Mouse (Mus musculus): ENCODE measurements around the gene Ccdc33. TPM values are rescaled to one million over a fixed set of nuclear protein-coding genes. Genes with fewer than 3 reads are reported as not detected.

The Ccdc33 gene
- polyA plus RNA-seq, 1 experiment from 2014 or later, result 0.18 TPM

GRCm38 (mm10) chr9:58018385-58018784 is 100.2 kb downstream of the Ccdc33 start:
- 0 out of 2 replicates have a peak, but pooled peaks cover 2% of the 10 kb centered on the region for H3K27me3 ChIP-seq (replicated peaks)
- no peaks in the 10 kb centered on the region for H3K4me1 ChIP-seq
- no peak for ATAC-seq (ENCODE audit: insufficient read depth, low FRiP score, low read depth)
- no peak overlapping the region for H3K4me3 ChIP-seq (replicated peaks)
- no peak overlapping the region for H3K9ac ChIP-seq
- H3K4me2 ChIP-seq, result no peak overlapping the region
- H3K27ac ChIP-seq, result no peak overlapping the region
- no peaks in the 10 kb centered on the region for H3K9me3 ChIP-seq
- no peaks in the 10 kb centered on the region for H3K36me3 ChIP-seq
- 87% methylated on average over 5 of the region's 5 CpGs for WGBS

- 69% methylated on average over 3 of the region's 3 CpGs for WGBS
- Histone ChIP-seq H3K9me3 (no peaks in the 10 kb centered on the region), H3K4me2 (no peak overlapping the region), H3K4me3 (replicated peaks) (no peak overlapping the region), H3K9ac (no peak overlapping the region), H3K27ac (no peak overlapping the region), H3K27me3 (replicated peaks) (0 out of 2 replicates have a peak, but pooled peaks cover 2% of the 10 kb centered on the region), H3K36me3 (no peaks in the 10 kb centered on the region), H3K4me1 (no peaks in the 10 kb centered on the region)
- ATAC-seq (ENCODE audit: insufficient read depth, low FRiP score, low read depth), result no peak
These were observed 101.7 kb downstream of the Ccdc33 start for GRCm38 (mm10) chr9:58016962-58017361.

GRCm38 (mm10) chr9:58015856-58016255 is 102.8 kb downstream of the Ccdc33 start:
- H3K27ac ChIP-seq, result no peak overlapping the region
- no peaks in the 10 kb centered on the region for H3K9me3 ChIP-seq
- H3K9ac ChIP-seq, result no peak overlapping the region
- WGBS, result 85% methylated on average over 6 of the region's 6 CpGs
- no peak for ATAC-seq (ENCODE audit: insufficient read depth, low FRiP score, low read depth)
- H3K4me3 ChIP-seq (replicated peaks), result no peak overlapping the region
- H3K4me1 ChIP-seq, result 0 out of 2 replicates have a peak, but pooled peaks cover 3% of the 10 kb centered on the region
- H3K27me3 ChIP-seq (replicated peaks), result 0 out of 2 replicates have a peak, but pooled peaks cover 1% of the 10 kb centered on the region
- no peak overlapping the region for H3K4me2 ChIP-seq
- H3K36me3 ChIP-seq, result no peaks in the 10 kb centered on the region

- 45% methylated on average over 8 of the region's 8 CpGs for WGBS
These were observed 104.0 kb downstream of the Ccdc33 start for GRCm38 (mm10) chr9:58014393-58015160.

GRCm38 (mm10) chr9:58012935-58013334 is 105.7 kb downstream of the Ccdc33 start:
- H3K4me1 ChIP-seq, result 0 out of 2 replicates have a peak, but pooled peaks cover 7% of the 10 kb centered on the region
- H3K4me3 ChIP-seq (replicated peaks), result no peak overlapping the region
- WGBS, result 52% methylated on average over 2 of the region's 2 CpGs
- H3K4me2 ChIP-seq, result no peak overlapping the region
- no peaks in the 10 kb centered on the region for H3K27me3 ChIP-seq (replicated peaks)
- no peak overlapping the region for H3K9ac ChIP-seq
- ATAC-seq (ENCODE audit: insufficient read depth, low FRiP score, low read depth), result no peak
- H3K27ac ChIP-seq, result no peak overlapping the region
- no peaks in the 10 kb centered on the region for H3K36me3 ChIP-seq
- H3K9me3 ChIP-seq, result no peaks in the 10 kb centered on the region

More at GRCm38 (mm10) chr9:58014393-58015160, 104.0 kb downstream of the Ccdc33 start:
- H3K4me3 ChIP-seq (replicated peaks), result no peak overlapping the region
- ATAC-seq (ENCODE audit: insufficient read depth, low FRiP score, low read depth), result peak; percentile 27; the same call in 1 of the 2 replicates
- H3K9ac ChIP-seq, result no peak overlapping the region
- no peaks in the 10 kb centered on the region for H3K36me3 ChIP-seq
- H3K9me3 ChIP-seq, result no peaks in the 10 kb centered on the region
- no peaks in the 10 kb centered on the region for H3K27me3 ChIP-seq (replicated peaks)
- 0 out of 2 replicates have a peak, but pooled peaks cover 3% of the 10 kb centered on the region for H3K4me1 ChIP-seq
- no peak overlapping the region for H3K4me2 ChIP-seq
- no peak overlapping the region for H3K27ac ChIP-seq

- H3K9me3 ChIP-seq, result no peaks in the 10 kb centered on the region
- H3K4me1 ChIP-seq, result 0 out of 2 replicates have a peak, but pooled peaks cover 7% of the 10 kb centered on the region
- no peak overlapping the region for H3K4me2 ChIP-seq
- H3K9ac ChIP-seq, result no peak overlapping the region
- H3K27ac ChIP-seq, result no peak overlapping the region
- H3K36me3 ChIP-seq, result no peaks in the 10 kb centered on the region
- H3K4me3 ChIP-seq (replicated peaks), result no peak overlapping the region
- ATAC-seq (ENCODE audit: insufficient read depth, low FRiP score, low read depth), result no peak
- H3K27me3 ChIP-seq (replicated peaks), result no peaks in the 10 kb centered on the region
- 71% methylated on average over 2 of the region's 2 CpGs for WGBS
These were observed 106.1 kb downstream of the Ccdc33 start for GRCm38 (mm10) chr9:58012486-58012885.

- WGBS, result 72% methylated on average over 8 of the region's 8 CpGs
- H3K4me2 ChIP-seq, result no peak overlapping the region
- H3K4me1 ChIP-seq, result 0 out of 2 replicates have a peak, but pooled peaks cover 7% of the 10 kb centered on the region
- no peak overlapping the region for H3K9ac ChIP-seq
- no peak overlapping the region for H3K4me3 ChIP-seq (replicated peaks)
- H3K27me3 ChIP-seq (replicated peaks), result no peaks in the 10 kb centered on the region
- no peak overlapping the region for H3K27ac ChIP-seq
- no peaks in the 10 kb centered on the region for H3K9me3 ChIP-seq
- H3K36me3 ChIP-seq, result no peaks in the 10 kb centered on the region
- no peak for ATAC-seq (ENCODE audit: insufficient read depth, low FRiP score, low read depth)
These were observed 107.1 kb downstream of the Ccdc33 start for GRCm38 (mm10) chr9:58011552-58011951.

DNA sequence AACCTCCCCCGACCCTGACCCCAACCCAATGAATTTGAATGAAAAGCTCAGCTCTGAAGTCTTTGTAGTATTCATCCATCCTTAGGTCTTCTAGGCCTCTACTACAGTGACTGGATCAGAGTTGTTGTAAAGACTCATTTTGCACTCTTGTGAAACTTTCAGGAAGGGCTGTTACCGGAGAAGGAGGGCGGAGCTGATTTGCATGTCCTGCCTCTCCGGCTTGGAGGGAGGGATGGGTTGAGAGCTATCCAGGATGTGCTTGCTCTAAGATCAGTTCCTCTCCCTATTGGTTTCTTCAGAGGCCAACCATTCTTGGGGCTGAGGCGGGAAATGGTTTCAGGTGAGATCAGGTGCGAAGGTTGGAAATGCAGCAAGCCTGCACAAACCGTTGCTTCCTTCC is 107.6 kb downstream of the Ccdc33 start:
- Histone ChIP-seq H3K27ac (no peak overlapping the region), H3K36me3 (no peaks in the 10 kb centered on the region), H3K9ac (no peak overlapping the region), H3K4me3 (replicated peaks) (no peak overlapping the region), H3K27me3 (replicated peaks) (no peaks in the 10 kb centered on the region), H3K4me2 (no peak overlapping the region), H3K4me1 (0 out of 2 replicates have a peak, but pooled peaks cover 7% of the 10 kb centered on the region), H3K9me3 (no peaks in the 10 kb centered on the region)
- WGBS, result 34% methylated on average over 7 of the region's 7 CpGs
- ATAC-seq (ENCODE audit: insufficient read depth, low FRiP score, low read depth), result no peak

- Histone ChIP-seq H3K4me3 (replicated peaks) (no peak overlapping the region), H3K4me1 (0 out of 2 replicates have a peak, but pooled peaks cover 7% of the 10 kb centered on the region), H3K36me3 (no peaks in the 10 kb centered on the region), H3K27me3 (replicated peaks) (no peaks in the 10 kb centered on the region), H3K9me3 (no peaks in the 10 kb centered on the region), H3K9ac (no peak overlapping the region), H3K4me2 (no peak overlapping the region), H3K27ac (no peak overlapping the region)
- no peak for ATAC-seq (ENCODE audit: insufficient read depth, low FRiP score, low read depth)
- WGBS, result 57% methylated on average over 3 of the region's 3 CpGs
These were observed 109.0 kb downstream of the Ccdc33 start for GRCm38 (mm10) chr9:58009588-58009987.

- H3K36me3 ChIP-seq, result no peaks in the 10 kb centered on the region
- H3K9me3 ChIP-seq, result no peaks in the 10 kb centered on the region
- H3K27me3 ChIP-seq (replicated peaks), result no peaks in the 10 kb centered on the region
- H3K4me2 ChIP-seq, result no peak overlapping the region
- no peak overlapping the region for H3K4me3 ChIP-seq (replicated peaks)
- WGBS, result 8% methylated on average over 6 of the region's 6 CpGs
- peak; percentile 58; the same call in 1 of the 2 replicates for ATAC-seq (ENCODE audit: insufficient read depth, low FRiP score, low read depth)
- H3K4me1 ChIP-seq, result 0 out of 2 replicates have a peak, but pooled peaks cover 7% of the 10 kb centered on the region
- no peak overlapping the region for H3K9ac ChIP-seq
- no peak overlapping the region for H3K27ac ChIP-seq
These were observed 109.6 kb downstream of the Ccdc33 start for GRCm38 (mm10) chr9:58009015-58009362.

- no peaks in the 10 kb centered on the region for H3K27me3 ChIP-seq (replicated peaks)
- WGBS, result 72% methylated on average over 12 of the region's 12 CpGs
- no peak overlapping the region for H3K4me3 ChIP-seq (replicated peaks)
- H3K36me3 ChIP-seq, result no peaks in the 10 kb centered on the region
- ATAC-seq (ENCODE audit: insufficient read depth, low FRiP score, low read depth), result no peak
- no peak overlapping the region for H3K9ac ChIP-seq
- no peak overlapping the region for H3K27ac ChIP-seq
- H3K9me3 ChIP-seq, result no peaks in the 10 kb centered on the region
- H3K4me1 ChIP-seq, result 0 out of 2 replicates have a peak, but pooled peaks cover 7% of the 10 kb centered on the region
- H3K4me2 ChIP-seq, result no peak overlapping the region
These were observed 110.1 kb downstream of the Ccdc33 start for GRCm38 (mm10) chr9:58008336-58009014.

Data from stomach, embryonic 15.5 days (tissue).